Mouse (Mus musculus) midbrain, embryonic 10.5 days (tissue): Measurements from ENCODE around the gene Heyl. TPM values are rescaled to one million over a fixed set of nuclear protein-coding genes. Genes with fewer than 3 reads are reported as not detected.

Source experiments
- DNase-seq: peaks from one replicate; pipeline ENCODE4 v3.0.0-alpha.2; 2017; ENCODE audit warnings: low spot score
- H3K27ac ChIP-seq: fragments of 300-500 bp; sonication (generic); replicated peaks from 2 replicates; pipeline ENCODE4 v1.5.1; 2016; ENCODE audit warnings: mild to moderate bottlenecking
- H3K27me3 ChIP-seq: fragments of 300-500 bp; sonication (generic); 2 replicates; pipeline ENCODE4 v1.6.1; 2016; ENCODE audit warnings: low read depth, mild to moderate bottlenecking; ENCODE audit not compliant: poor library complexity, severe bottlenecking
- H3K36me3 ChIP-seq: fragments of 300-500 bp; sonication (generic); 2 replicates; pipeline ENCODE4 v1.6.1; 2016; ENCODE audit warnings: mild to moderate bottlenecking, moderate library complexity
- H3K4me1 ChIP-seq: fragments of 300-500 bp; sonication (generic); 2 replicates; pipeline ENCODE4 v1.6.1; 2016
- H3K4me3 ChIP-seq: fragments of 300-500 bp; sonication (generic); 2 replicates; pipeline ENCODE4 v1.5.1; 2016; ENCODE audit warnings: mild to moderate bottlenecking, moderate library complexity
- H3K9me3 ChIP-seq: fragments of 300-500 bp; sonication (generic); replicated peaks from 2 replicates; pipeline ENCODE4 v1.6.1; 2016; ENCODE audit warnings: mild to moderate bottlenecking
- WGBS: fragments of 180-500 bp; shearing (Covaris S2); methylation state at CpG from one replicate; pipeline ENCODE4 v1.1.7; 2016; 5-methylcytosine and 5-hydroxymethylcytosine counted together
- polyA plus RNA-seq: library from polyadenylated mRNA; unstranded; fragments of >200 nt; fragmentation: Nextera tagmentation; extraction: Ambion mirVana; gene quantifications from 2 replicates; pipeline ENCODE4 v1.2.1, GENCODE M21; 2016

Gene Heyl
- polyA plus RNA-seq, 1 experiment from 2014 or later = 8.0 TPM

DNA sequence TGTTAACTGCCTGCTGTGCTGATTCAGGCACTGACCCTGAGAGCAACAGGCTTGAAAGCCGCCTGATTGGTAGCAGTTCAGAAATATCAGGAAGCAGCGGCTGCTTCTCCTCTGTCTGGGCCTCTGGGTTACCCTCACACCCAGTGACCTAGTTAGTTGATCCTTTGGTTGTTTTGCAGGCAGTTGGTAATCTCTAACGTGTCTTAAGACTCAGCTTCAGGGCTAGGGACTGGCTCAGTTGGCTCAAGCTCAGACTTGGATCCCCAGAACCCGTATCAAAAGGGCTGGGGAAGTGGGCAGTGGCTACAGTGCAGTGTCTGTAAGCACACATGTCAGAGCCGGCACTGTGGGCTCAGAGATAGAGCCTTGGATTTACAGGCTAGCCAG is 62.8 kb downstream of the Heyl start:
- peaks cover 100% of the 10 kb centered on the region for H3K36me3 ChIP-seq
- H3K27ac ChIP-seq = no peak overlapping the region
- H3K27me3 ChIP-seq = no peaks in the 10 kb centered on the region
- H3K4me1 ChIP-seq = no peaks in the 10 kb centered on the region
- no peak for DNase-seq
- H3K9me3 ChIP-seq = no peaks in the 10 kb centered on the region
- WGBS = 86% methylated on average over 5 of the region's 5 CpGs
- no peak overlapping the region for H3K4me3 ChIP-seq

DNA sequence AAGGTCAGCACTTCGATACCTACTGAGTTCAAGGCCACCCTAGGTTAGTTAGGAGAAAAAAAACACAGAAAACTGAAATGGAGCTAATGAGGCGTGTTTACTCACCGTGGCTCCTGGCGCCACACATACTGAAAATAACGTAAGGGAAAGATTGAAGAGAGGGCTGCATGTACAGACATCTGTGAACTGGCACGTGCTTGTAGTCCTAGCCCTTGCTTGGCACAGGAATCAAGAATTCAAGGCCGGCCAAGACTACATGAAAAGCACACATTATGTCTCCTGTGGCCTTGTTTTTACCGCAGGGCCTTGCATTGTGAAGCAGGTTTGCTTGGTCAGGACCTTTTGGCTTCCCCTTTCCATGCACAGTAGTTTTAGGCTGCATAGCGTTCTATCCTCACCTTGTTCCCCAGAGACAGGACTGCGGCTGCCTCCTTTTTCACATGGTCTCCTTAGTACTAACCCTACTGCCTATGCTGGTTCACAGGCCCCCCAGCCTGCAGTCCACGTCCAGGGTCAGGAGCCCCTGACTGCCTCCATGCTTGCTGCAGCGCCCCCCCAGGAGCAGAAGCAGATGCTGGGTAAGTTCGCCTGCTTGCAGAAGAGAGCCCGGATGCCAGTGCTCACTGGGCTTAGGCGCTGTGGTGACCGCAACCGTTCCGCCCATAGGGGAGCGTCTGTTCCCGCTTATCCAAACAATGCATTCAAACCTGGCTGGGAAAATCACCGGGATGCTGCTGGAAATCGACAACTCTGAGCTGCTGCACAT is 64.0 kb downstream of the Heyl start:
- Histone ChIP-seq H3K27me3 (no peaks in the 10 kb centered on the region), H3K4me3 (no peak overlapping the region), H3K4me1 (no peaks in the 10 kb centered on the region), H3K36me3 (peaks cover 100% of the 10 kb centered on the region), H3K9me3 (no peaks in the 10 kb centered on the region), H3K27ac (no peak overlapping the region)
- no peak for DNase-seq
- WGBS = 91% methylated on average over 22 of the region's 22 CpGs

DNA sequence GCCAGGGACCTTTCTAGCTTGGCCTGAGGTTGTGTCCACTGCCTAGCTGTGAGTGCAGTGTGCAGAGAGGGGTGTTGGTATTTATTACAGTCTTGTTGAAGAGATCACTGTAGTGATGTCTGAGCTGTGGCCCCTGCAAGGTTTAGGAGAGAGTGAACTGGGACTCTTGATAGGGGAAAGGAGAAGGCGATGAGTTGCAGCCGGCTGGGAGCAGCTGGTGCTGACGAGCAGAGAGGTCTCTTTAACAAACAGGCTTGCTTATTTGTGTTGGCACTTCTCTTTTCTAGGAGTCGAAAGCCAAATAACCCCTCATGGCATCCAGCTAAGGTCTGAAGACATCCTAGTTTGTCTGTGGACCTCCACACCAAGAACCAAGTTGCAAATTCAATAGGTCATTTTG is 64.9 kb downstream of the Heyl start:
- no peaks in the 10 kb centered on the region for H3K4me1 ChIP-seq
- DNase-seq = no peak
- no peak overlapping the region for H3K27ac ChIP-seq
- no peaks in the 10 kb centered on the region for H3K27me3 ChIP-seq
- WGBS = 92% methylated on average over 4 of the region's 4 CpGs
- no peak overlapping the region for H3K4me3 ChIP-seq
- H3K36me3 ChIP-seq = peaks cover 100% of the 10 kb centered on the region
- no peaks in the 10 kb centered on the region for H3K9me3 ChIP-seq

DNA sequence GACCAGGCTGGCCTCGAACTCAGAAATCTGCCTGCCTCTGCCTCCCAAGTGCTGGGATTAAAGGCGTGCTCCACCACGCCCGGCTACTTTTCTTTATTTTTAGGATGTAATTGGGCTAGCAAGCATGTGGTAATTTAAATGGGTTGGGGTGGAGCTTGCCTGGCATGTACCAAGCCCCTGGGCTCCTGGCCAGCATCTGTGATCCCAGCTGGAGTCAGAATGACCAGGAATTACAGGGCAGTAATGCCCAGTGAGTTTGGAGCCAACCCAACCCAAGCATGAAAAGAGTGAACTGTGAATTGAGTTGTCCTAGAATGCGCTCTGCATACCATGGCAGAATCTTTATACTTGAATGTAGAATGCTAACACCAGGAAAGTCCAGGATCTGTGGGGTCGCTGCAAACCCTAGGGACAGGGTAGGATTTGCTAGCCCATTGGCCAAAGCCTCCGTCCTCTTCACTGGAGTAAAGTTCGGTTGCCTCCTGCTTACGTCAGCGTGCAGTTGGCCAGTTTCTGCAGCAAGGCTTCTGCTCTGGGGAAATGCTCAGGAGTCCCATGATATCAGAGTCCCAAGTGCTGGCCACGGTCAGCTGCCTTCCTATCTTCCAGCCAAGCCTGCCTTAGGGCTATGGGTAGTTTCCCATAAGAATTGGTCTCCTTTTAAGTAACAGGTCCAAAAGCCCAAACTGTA is 65.8 kb downstream of the Heyl start:
- Histone ChIP-seq H3K36me3 (peaks cover 100% of the 10 kb centered on the region), H3K4me1 (no peaks in the 10 kb centered on the region), H3K27me3 (no peaks in the 10 kb centered on the region), H3K9me3 (no peaks in the 10 kb centered on the region; the same call in 1 of the 2 replicates), H3K4me3 (no peak overlapping the region), H3K27ac (no peak overlapping the region)
- no peak for DNase-seq
- whole genome bisulfite sequencing = 95% methylated on average over 11 of the region's 11 CpGs

Other genes with a start within 250 kb of the Heyl start
- 82.4 and 92.7 TPM in 2 replicates for gene Mycl, start 237.9 kb upstream of the Heyl start, polyA plus RNA-seq
- gene Trit1, start 217.0 kb upstream of the Heyl start, polyA plus RNA-seq = 27.6 and 28.2 TPM in 2 replicates
- gene Bmp8b, start 128.4 kb upstream of the Heyl start, polyA plus RNA-seq = 0.07 and 0.09 TPM in 2 replicates
- gene Oxct2b, start 117.3 kb upstream of the Heyl start, polyA plus RNA-seq = 0.07 TPM in 2 replicates
- 127 and 136 TPM in 2 replicates for gene Ppie, start 93.6 kb upstream of the Heyl start, polyA plus RNA-seq
- gene Hpcal4, start 50.3 kb upstream of the Heyl start, polyA plus RNA-seq = 0.32 and 0.42 TPM in 2 replicates
- gene Nt5c1a, start 32.1 kb upstream of the Heyl start, polyA plus RNA-seq = not detected in 2 replicates
- gene Pabpc4, start 28.8 kb downstream of the Heyl start, polyA plus RNA-seq = 41.4 and 48.3 TPM in 2 replicates
- not detected in 2 replicates for gene Oxct2a, start 90.1 kb downstream of the Heyl start, polyA plus RNA-seq
- 0.07 and 0.11 TPM in 2 replicates for gene Bmp8a, start 109.7 kb downstream of the Heyl start, polyA plus RNA-seq